Mouse (Mus musculus): ENCODE measurements at regions not wholly inside any gene's neighbourhood (a gene's known extent, or its start where the extent isn't known, plus 50 kb on each side); places are given as distances from the start of the nearest gene placed in this dataset.

GRCm38 (mm10) chr4:58668368-58669153 is 114.9 kb upstream of the Lpar1 start:
- in situ Hi-C loops (cut with MboI; ENCODE audit: low pct_unique_long_range_greater_than_20kb in 1 of 2, low sequenced_read_pairs in 2 of 2, unreplicated experiment in 1 of 2): no loop called here

GRCm38 (mm10) chr4:58663628-58664205 is 110.0 kb upstream of the Lpar1 start:
- in situ Hi-C loops (cut with MboI; ENCODE audit: low pct_unique_long_range_greater_than_20kb in 1 of 2, low sequenced_read_pairs in 2 of 2, unreplicated experiment in 1 of 2): no loop called here

DNA sequence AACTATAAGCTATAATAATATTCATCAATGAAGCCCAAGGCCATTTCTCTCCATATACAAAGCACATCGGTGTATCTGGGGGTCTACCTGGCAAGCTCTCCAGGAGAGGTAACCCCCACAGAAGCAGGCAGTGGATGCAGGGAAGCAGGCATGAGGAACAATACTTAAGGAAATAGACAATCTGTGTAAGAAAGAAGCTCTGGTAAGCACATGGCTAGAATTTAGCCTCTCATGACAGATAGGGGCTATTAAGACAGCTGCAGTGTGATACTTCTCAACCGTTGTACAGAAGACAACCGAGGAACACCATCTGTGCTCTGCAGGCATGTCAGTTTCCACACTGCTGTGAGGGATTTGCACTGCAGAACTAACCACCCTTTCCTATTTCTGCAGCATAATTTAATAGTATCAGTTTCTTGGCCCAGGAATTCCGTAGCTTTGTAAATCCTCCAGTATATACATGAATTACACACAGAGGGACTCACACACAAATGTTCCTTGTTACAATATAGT is 108.1 kb upstream of the Lpar1 start:
- in situ Hi-C loops (cut with MboI; ENCODE audit: low pct_unique_long_range_greater_than_20kb in 1 of 2, low sequenced_read_pairs in 2 of 2, unreplicated experiment in 1 of 2): no loop called here

GRCm38 (mm10) chr4:58660511-58660910 is 106.8 kb upstream of the Lpar1 start:
- in situ Hi-C loops (cut with MboI; ENCODE audit: low pct_unique_long_range_greater_than_20kb in 1 of 2, low sequenced_read_pairs in 2 of 2, unreplicated experiment in 1 of 2): no loop called here

- in situ Hi-C loops (cut with MboI; ENCODE audit: low pct_unique_long_range_greater_than_20kb in 1 of 2, low sequenced_read_pairs in 2 of 2, unreplicated experiment in 1 of 2): no loop called here
Measured at GRCm38 (mm10) chr4:58658206-58658605, 104.5 kb upstream of the Lpar1 start.

DNA sequence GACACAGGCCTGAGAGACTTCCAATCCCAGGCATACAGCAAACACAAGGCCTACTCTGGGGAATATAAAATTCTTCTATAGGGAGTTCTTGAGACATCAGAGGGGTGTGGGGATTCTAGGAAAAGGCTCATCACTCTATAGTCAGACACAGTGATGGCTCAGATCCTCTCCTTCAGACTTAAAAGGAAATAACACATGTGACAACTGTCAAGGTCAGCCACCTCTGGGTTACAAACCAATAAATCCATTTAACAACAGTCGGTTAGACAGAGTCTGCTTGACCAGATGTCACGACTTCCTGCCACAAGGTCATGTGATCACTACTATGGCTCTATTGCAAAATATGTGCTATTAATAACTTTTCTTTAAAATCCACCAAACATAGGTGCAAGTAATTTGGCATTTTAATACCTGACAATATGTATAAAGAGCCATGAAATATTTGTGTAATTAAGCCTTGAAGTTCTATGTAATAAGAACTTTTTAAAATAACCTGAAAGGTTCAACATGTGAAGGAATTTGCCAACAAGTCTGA is 94.1 kb upstream of the Lpar1 start:
- in situ Hi-C loops (cut with MboI; ENCODE audit: low pct_unique_long_range_greater_than_20kb in 1 of 2, low sequenced_read_pairs in 2 of 2, unreplicated experiment in 1 of 2): loop anchor here (25.0 kb wide), 1 partner anchor 89 kb away; no protein-coding TSS in a partner anchor

- in situ Hi-C loops (cut with MboI; ENCODE audit: low pct_unique_long_range_greater_than_20kb in 1 of 2, low sequenced_read_pairs in 2 of 2, unreplicated experiment in 1 of 2): loop anchor here (25.0 kb wide), 1 partner anchor 90 kb away; no protein-coding TSS in a partner anchor
Measured at GRCm38 (mm10) chr4:58646821-58647220, 93.1 kb upstream of the Lpar1 start.

DNA sequence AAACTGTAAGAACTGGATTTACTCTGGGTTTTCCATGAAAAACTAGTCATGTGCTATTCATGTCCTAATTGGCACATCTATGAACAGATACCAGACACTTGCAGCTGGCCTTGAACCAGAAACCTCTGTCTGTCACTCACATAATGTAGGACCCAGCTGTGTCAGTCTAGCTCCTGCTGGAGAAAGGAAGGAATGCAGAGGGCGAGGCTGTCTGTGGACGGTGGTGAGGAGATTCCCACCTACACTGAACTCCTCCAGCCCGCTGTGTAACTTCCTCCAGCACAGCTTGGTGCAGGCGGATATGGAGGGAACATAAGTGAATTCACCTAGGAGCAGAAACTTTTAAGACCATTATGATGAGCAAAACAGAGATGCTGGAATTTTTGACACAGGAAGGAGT is 89.7 kb upstream of the Lpar1 start:
- in situ Hi-C loops (cut with MboI; ENCODE audit: low pct_unique_long_range_greater_than_20kb in 1 of 2, low sequenced_read_pairs in 2 of 2, unreplicated experiment in 1 of 2): loop anchor here (25.0 kb wide), 1 partner anchor 94 kb away; no protein-coding TSS in a partner anchor

GRCm38 (mm10) chr4:58642236-58642635 is 88.5 kb upstream of the Lpar1 start:
- in situ Hi-C loops (cut with MboI; ENCODE audit: low pct_unique_long_range_greater_than_20kb in 1 of 2, low sequenced_read_pairs in 2 of 2, unreplicated experiment in 1 of 2): loop anchor here (25.0 kb wide), 1 partner anchor 95 kb away; no protein-coding TSS in a partner anchor

- in situ Hi-C loops (cut with MboI; ENCODE audit: low pct_unique_long_range_greater_than_20kb in 1 of 2, low sequenced_read_pairs in 2 of 2, unreplicated experiment in 1 of 2): loop anchor here (25.0 kb wide), 1 partner anchor 105 kb away; no protein-coding TSS in a partner anchor
Measured at GRCm38 (mm10) chr4:58632696-58633095, 79.0 kb upstream of the Lpar1 start.

DNA sequence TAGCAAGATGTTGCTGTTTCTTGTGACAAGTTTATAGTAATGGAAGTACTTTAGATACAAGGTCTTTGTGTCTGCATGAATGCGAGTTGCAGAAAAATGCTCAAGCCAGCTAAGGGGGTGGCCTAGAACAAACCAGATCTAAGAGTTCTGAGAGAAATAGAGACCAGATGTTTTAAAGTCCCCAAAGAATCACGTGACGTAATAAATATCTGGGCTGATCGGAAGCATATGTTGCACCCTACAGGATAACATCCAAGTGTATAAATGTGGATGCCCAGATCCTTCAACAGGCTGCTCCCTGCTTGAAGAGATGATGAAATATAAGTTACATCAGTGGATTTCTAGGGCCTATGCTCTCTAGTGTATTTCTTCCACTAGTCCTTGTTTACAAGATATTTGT is 77.7 kb upstream of the Lpar1 start:
- in situ Hi-C loops (cut with MboI; ENCODE audit: low pct_unique_long_range_greater_than_20kb in 1 of 2, low sequenced_read_pairs in 2 of 2, unreplicated experiment in 1 of 2): loop anchor here (25.0 kb wide), 1 partner anchor 106 kb away; no protein-coding TSS in a partner anchor

DNA sequence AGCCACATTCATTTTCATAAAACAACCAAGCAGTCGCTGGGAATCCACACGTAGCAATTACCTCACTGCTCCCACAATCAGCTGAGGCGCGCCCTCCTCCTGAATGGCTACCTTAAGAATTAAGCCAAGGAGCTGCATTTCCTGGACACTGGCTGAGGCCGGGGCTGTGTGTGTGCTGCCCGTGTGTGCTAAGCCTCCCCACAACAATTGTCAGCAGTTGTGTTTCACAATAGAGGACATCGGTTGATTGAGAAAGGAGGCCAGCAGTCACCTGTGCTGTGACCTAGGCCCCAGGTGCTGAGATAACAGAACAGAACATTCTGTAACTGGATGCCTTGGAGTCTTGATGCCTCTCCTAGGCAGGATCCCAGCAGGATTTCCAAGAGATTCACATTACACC is 73.3 kb upstream of the Lpar1 start:
- in situ Hi-C loops (cut with MboI; ENCODE audit: low pct_unique_long_range_greater_than_20kb in 1 of 2, low sequenced_read_pairs in 2 of 2, unreplicated experiment in 1 of 2): loop anchor here (25.0 kb wide), 1 partner anchor 110 kb away; no protein-coding TSS in a partner anchor

GRCm38 (mm10) chr4:58624059-58624458 is 70.4 kb upstream of the Lpar1 start:
- in situ Hi-C loops (cut with MboI; ENCODE audit: low pct_unique_long_range_greater_than_20kb in 1 of 2, low sequenced_read_pairs in 2 of 2, unreplicated experiment in 1 of 2): loop anchor here (5.0 to 25.0 kb wide), 2 partner anchors 187 to 207 kb away; no protein-coding TSS in a partner anchor

DNA sequence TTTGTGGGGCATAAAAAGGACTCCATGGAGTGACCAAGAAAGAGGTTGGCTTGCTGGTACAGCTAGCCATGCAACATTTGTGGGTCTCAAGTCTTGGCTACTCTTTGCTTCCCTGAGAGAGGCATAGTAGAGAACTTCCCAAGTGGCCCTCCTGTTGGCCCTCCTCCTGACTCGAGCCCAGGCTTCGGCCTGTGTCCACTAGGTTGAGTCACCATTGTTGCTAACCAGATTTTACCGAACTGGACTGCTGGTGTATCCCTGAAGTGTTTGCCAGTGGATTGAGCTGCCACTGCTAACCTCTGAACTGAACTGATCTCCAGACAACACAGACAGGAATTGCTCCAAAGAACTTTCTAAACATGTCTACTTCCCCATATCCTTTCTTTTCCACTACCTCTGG is 66.9 kb upstream of the Lpar1 start:
- in situ Hi-C loops (cut with MboI; ENCODE audit: low pct_unique_long_range_greater_than_20kb in 1 of 2, low sequenced_read_pairs in 2 of 2, unreplicated experiment in 1 of 2): loop anchor here (5.0 to 25.0 kb wide), 2 partner anchors 183 to 203 kb away; no protein-coding TSS in a partner anchor

DNA sequence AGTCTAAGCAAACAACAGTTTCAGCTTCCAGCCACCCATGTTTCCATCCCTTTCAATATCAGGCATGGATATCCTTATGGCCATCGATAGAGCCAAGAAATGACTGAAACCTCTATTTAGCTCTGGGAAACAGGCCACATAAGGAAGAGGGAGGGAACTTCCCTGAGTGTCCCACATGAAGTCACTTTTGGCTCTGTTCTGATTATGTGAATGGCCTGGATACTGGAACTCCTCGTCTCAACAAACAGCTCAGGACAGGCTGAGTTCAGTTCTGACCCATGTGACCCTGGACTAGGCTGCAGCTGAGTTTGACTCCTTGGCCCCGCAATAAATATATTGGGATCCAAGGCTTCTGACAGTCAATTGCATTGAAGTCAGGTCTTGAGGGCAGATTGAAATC is 63.6 kb upstream of the Lpar1 start:
- in situ Hi-C loops (cut with MboI; ENCODE audit: low pct_unique_long_range_greater_than_20kb in 1 of 2, low sequenced_read_pairs in 2 of 2, unreplicated experiment in 1 of 2): loop anchor here in 1 of 2 experiments (25.0 kb wide), 1 partner anchor 180 kb away; no protein-coding TSS in a partner anchor

DNA sequence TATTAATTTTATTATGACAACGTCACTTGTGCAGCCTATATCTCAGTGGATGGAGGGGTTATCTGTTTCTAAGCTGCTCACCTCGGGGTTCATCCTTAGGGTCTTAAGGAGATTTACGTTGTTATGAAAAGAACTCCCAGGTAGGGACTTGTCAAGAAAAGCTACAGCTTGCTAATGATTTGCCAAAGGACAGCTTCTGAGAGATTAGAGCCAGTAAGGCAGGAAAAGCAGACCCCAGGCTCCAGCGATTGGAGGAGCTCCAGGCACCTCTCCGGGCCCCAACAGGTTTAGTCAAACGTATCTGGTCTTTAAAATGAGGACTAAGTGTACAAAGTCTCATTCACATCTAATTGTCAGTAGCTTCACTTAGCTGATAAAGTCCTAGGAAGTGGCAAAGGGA is 59.8 kb upstream of the Lpar1 start:
- in situ Hi-C loops (cut with MboI; ENCODE audit: low pct_unique_long_range_greater_than_20kb in 1 of 2, low sequenced_read_pairs in 2 of 2, unreplicated experiment in 1 of 2): loop anchor here in 1 of 2 experiments (25.0 kb wide), 1 partner anchor 176 kb away; no protein-coding TSS in a partner anchor

DNA sequence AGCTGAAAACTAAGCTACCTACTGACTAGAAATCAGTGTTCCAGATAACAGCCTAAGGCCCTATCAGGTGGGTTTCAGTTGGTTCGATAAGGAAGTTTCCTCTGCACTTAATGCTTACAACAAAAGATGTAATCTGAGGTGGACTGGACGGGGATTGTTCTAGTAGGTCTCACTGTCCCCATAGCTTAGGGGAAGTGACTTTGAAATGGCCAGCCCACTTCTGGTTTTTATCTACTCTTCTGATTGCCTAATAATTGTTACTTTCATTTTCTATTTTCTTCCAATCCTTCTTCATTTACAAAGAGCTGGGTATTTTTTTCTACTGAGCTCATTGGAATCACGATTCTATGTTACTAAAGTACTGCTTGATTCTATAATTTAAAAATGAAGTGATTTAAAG is 59.3 kb upstream of the Lpar1 start:
- in situ Hi-C loops (cut with MboI; ENCODE audit: low pct_unique_long_range_greater_than_20kb in 1 of 2, low sequenced_read_pairs in 2 of 2, unreplicated experiment in 1 of 2): loop anchor here in 1 of 2 experiments (25.0 kb wide), 1 partner anchor 176 kb away; no protein-coding TSS in a partner anchor

DNA sequence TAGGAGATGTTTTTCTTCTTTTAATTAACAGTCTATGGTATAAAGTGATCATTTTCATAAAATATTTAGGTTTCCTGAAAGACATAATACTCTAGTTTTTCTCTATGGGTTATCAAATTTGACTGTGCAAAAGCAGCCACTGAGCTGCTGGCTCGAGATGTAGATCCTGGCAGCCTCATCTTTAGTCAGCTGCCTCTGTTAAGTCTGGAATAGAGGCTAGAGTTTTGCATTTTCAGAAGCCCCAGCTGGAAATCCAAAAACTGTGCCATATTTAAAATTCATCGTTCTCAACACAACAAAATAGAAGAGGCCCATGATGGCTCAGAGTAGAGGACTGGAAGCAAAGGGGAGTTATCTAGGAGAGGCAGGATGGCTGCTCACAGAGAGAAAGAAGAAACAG is 53.8 kb upstream of the Lpar1 start:
- in situ Hi-C loops (cut with MboI; ENCODE audit: low pct_unique_long_range_greater_than_20kb in 1 of 2, low sequenced_read_pairs in 2 of 2, unreplicated experiment in 1 of 2): loop anchor here in 1 of 2 experiments (25.0 kb wide), 1 partner anchor 170 kb away; no protein-coding TSS in a partner anchor

GRCm38 (mm10) chr4:58605941-58606340 is 52.2 kb upstream of the Lpar1 start:
- in situ Hi-C loops (cut with MboI; ENCODE audit: low pct_unique_long_range_greater_than_20kb in 1 of 2, low sequenced_read_pairs in 2 of 2, unreplicated experiment in 1 of 2): loop anchor here in 1 of 2 experiments (25.0 kb wide), 1 partner anchor 169 kb away; no protein-coding TSS in a partner anchor

All from mouse embryonic stem cell (cell line).